Mouse (Mus musculus): ENCODE data around the gene Taar6. TPM values are rescaled to one million over a fixed set of nuclear protein-coding genes. Genes with fewer than 3 reads are reported as not detected.

Taar6 gene
- polyA plus RNA-seq, 1 experiment from 2014 or later = not detected

Other genes with a start within 250 kb of the Taar6 start
- 206 and 209 TPM in 2 replicates for gene Rps12, start 198.4 kb downstream of the Taar6 start, polyA plus RNA-seq (2015; fragmentation: Nextera tagmentation; extraction: Ambion mirVana)
- 2.1 and 2.9 TPM in 2 replicates for gene Slc18b1, start 188.7 kb downstream of the Taar6 start, polyA plus RNA-seq (2015; fragmentation: Nextera tagmentation; extraction: Ambion mirVana)
- gene Vnn3, start 134.2 kb downstream of the Taar6 start, polyA plus RNA-seq (2015; fragmentation: Nextera tagmentation; extraction: Ambion mirVana) = 0.28 and 0.42 TPM in 2 replicates
- gene Vnn1, start 91.0 kb downstream of the Taar6 start, polyA plus RNA-seq (2015; fragmentation: Nextera tagmentation; extraction: Ambion mirVana) = 0.92 and 1.1 TPM in 2 replicates
- not detected in 2 replicates for gene Taar1, start 65.3 kb downstream of the Taar6 start, polyA plus RNA-seq (2015; fragmentation: Nextera tagmentation; extraction: Ambion mirVana)
- gene Taar2, start 47.1 kb downstream of the Taar6 start, polyA plus RNA-seq (2015; fragmentation: Nextera tagmentation; extraction: Ambion mirVana) = not detected in 2 replicates
- not detected in 2 replicates for gene Taar3, start 36.1 kb downstream of the Taar6 start, polyA plus RNA-seq (2015; fragmentation: Nextera tagmentation; extraction: Ambion mirVana)
- not detected in 2 replicates for gene Taar4, start 25.2 kb downstream of the Taar6 start, polyA plus RNA-seq (2015; fragmentation: Nextera tagmentation; extraction: Ambion mirVana)
- gene Taar5, start 14.9 kb downstream of the Taar6 start, polyA plus RNA-seq (2015; fragmentation: Nextera tagmentation; extraction: Ambion mirVana) = not detected in 2 replicates
- gene Taar7a, start 7.8 kb upstream of the Taar6 start, polyA plus RNA-seq (2015; fragmentation: Nextera tagmentation; extraction: Ambion mirVana) = not detected in 2 replicates
- gene Taar7b, start 14.3 kb upstream of the Taar6 start, polyA plus RNA-seq (2015; fragmentation: Nextera tagmentation; extraction: Ambion mirVana) = not detected in 2 replicates
- gene Taar7d, start 41.6 kb upstream of the Taar6 start, polyA plus RNA-seq (2015; fragmentation: Nextera tagmentation; extraction: Ambion mirVana) = not detected in 2 replicates
- not detected in 2 replicates for gene Taar7e, start 52.0 kb upstream of the Taar6 start, polyA plus RNA-seq (2015; fragmentation: Nextera tagmentation; extraction: Ambion mirVana)
- gene Taar7f, start 63.9 kb upstream of the Taar6 start, polyA plus RNA-seq (2015; fragmentation: Nextera tagmentation; extraction: Ambion mirVana) = not detected in 2 replicates
- gene Taar8a, start 90.9 kb upstream of the Taar6 start, polyA plus RNA-seq (2015; fragmentation: Nextera tagmentation; extraction: Ambion mirVana) = not detected in 2 replicates
- not detected in 2 replicates for gene Taar8b, start 106.6 kb upstream of the Taar6 start, polyA plus RNA-seq (2015; fragmentation: Nextera tagmentation; extraction: Ambion mirVana)
- gene Taar8c, start 116.3 kb upstream of the Taar6 start, polyA plus RNA-seq (2015; fragmentation: Nextera tagmentation; extraction: Ambion mirVana) = not detected in 2 replicates
- not detected in 2 replicates for gene Taar9, start 123.9 kb upstream of the Taar6 start, polyA plus RNA-seq (2015; fragmentation: Nextera tagmentation; extraction: Ambion mirVana)
- 31.6 and 37.1 TPM in 2 replicates for gene Stx7, start 163.7 kb upstream of the Taar6 start, polyA plus RNA-seq (2015; fragmentation: Nextera tagmentation; extraction: Ambion mirVana)
- gene Moxd1, start 237.9 kb upstream of the Taar6 start, polyA plus RNA-seq (2015; fragmentation: Nextera tagmentation; extraction: Ambion mirVana) = 0.25 and 0.37 TPM in 2 replicates

All from liver, embryonic 13.5 days (tissue).